Mouse (Mus musculus): ENCODE data around the gene Hlf.

DNA sequence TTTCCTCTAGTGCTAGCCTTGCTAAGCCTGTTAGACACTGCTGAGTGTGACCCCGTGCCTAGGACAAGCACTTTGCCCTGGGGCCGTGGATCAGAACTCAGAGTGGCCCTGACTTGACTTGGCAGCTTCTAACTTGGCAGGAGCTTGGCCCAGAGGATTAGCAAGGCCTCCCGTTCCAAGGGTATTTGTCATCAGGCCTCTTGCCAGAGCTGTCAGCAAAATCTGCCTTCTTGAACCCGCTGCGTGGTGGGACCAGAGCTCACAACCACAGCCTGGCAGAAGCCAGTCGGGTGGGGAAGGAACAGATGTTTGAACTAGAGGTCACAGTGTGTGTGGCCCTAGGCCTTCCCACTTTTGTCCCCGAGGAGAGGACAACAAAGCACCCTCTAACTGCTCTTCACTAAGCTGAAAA lies 35.4 kb downstream of the Hlf start:
- TF ChIP-seq CTCF (IDR thresholded peaks at IDR 0.05; ENCODE audit: extremely low read depth, insufficient read depth, low read length) (no peak), POLR2A (IDR thresholded peaks at IDR 0.05; ENCODE audit: extremely low read depth, insufficient read depth, low read length) (no peak)
